Mouse (Mus musculus): ENCODE data around the gene 1110051M20Rik.
"Not testable (repeated sequence)": the region's sequence is repeated elsewhere in the genome, so short reads cannot be mapped to it uniquely, and the experiment has no call there.

The 1110051M20Rik gene

GRCm38 (mm10) chr2:91258054-91258453, 186.4 kb downstream of the 1110051M20Rik start:
- DNase-seq (ENCODE audit: low spot score) = no peak

DNA sequence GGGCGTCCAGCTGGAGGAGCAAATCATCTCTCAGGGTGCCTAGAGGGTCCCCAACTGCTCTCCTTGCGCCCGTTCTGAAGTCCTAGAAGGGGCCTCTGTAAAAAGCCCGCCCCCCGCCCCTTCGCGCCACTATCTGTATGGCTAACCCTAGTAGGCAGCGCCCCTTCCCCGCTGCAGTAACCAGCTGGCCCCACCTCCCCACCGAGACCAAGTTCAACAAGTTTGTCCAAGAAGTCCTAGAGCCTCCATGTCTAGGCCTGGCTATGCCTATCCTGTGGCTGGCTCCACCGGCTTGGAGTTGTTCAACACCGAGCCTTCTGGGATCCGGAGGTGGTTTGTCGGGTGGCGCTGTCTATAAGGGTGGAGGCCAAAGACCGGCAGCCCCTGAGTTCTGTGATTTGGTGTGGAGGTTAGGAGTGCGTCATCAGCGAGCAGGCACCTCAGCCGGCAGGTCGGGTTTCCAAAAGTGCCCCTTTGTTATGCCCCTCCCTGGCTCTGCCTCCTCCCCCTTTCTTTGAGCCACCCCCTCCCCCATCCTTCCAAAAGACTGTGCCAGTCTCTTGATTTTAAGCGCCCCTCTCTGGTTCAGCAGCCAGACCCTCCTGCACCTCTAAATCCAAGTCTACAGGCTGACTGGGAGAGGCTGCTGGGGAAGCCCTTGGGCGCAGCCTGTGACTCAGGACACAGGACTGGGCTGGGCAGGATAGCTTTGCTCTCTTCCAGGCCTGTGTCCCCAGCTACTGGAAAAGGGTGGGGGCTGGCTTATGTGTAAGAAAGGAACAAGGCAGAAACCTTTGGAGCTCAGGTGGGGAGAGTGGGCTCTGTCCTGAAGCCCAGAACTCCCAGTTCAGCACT, 187.2 kb downstream of the 1110051M20Rik start:
- peak; percentile 37 for DNase-seq (ENCODE audit: low spot score)

- peak; percentile 63 for DNase-seq (ENCODE audit: low spot score)
These were observed 188.0 kb downstream of the 1110051M20Rik start for GRCm38 (mm10) chr2:91256256-91257125.

DNA sequence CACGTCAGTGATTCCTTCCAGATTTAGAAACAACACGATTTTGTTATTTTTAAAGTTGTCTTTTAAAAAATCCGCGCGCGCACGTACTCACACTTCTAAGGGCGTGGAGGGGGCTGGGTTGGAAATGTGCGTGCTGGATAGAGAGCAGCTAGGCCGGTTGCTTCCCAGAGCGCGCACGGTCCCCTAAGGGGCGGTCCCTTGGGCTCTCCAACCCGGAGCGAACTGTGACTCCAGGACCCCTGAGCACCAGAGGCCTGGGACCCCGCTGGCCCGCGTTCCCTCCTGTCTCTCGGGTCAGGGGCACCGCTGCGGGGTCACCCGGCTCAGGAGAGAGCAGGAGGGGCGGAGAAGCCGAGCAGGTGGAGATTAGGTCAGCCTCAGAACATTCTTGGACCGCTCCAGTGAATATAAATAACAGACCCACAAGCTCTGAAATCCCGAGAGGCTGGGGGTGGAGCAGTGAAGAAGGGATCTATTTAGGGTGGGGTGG, 188.8 kb downstream of the 1110051M20Rik start, which contains the start of gene Pacsin3:
Pacsin3 (plus strand) TSS at position 294 of the 490 bp plus-strand sequence.
- DNase-seq (ENCODE audit: low spot score) = no peak

DNA sequence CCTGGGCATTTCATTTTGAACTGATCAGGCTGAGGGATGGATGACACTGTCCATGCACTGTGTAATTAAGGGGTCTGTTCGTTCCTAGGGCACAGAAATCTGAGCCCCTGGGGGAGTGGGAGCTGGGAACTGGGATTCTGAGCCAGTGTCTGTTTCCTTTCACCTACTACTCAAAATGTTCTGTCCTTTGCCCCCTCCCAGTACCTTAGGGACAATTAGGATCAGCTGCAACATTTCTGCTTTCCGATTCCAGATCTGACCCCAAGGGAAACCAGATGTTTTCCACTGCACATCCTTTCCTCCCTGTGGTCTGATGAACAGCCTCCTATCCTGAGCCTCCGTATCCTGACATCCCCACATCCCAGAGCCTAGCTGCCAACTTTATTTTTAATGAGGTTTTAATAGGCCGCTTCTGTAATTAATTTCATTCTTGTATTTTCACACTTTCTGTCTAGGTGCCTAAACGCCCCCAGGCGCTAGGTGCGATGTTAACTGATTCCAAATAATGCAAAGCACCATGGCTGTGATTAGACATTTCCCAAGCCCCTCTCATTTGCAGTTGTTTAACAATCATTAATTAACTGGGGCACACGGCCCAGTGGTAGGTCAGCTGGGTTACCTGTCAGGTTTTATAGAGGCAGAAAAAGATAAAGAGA, 189.7 kb downstream of the 1110051M20Rik start:
- DNase-seq (ENCODE audit: low spot score) = no peak

DNA sequence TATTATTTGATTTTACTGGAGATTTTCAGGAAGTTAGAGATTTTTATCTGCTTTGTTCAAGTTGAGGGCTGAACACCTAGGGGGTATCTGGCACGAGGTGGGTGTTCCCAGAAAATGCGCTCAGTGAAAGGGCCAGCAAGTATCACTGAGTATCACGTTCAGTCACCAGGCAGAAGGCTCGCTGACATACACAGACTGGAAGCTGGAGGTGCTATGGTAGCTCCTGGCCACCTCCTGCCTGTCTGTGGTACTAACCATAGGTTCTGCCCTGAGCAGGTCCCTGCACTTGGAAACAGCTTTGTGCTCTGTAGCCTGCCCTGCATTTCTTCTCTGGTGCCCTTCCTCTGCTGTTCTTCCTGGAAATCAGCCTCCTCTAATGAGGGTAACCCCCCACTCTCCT, 192.0 kb downstream of the 1110051M20Rik start:
- no peak for DNase-seq (ENCODE audit: low spot score)

DNA sequence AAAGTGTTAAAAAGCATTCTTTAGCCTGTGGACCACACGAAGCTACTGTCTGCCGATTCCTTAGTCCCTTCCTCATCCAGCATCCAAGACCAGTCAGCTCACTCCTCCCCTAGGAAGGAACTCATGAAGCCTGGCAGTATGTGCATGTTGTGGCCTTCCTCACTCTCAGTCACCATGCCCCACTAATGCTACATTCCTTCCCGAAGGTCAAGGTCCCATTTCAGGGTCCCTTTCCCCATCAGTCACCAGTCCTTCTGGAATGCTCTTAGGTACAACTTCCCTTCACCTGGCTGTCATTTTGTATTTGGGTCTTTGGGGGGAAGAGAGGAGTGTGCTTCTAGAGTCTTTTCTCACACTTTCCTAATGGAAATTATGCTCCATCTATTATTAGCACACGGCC, 192.5 kb downstream of the 1110051M20Rik start:
- no peak for DNase-seq (ENCODE audit: low spot score)

DNA sequence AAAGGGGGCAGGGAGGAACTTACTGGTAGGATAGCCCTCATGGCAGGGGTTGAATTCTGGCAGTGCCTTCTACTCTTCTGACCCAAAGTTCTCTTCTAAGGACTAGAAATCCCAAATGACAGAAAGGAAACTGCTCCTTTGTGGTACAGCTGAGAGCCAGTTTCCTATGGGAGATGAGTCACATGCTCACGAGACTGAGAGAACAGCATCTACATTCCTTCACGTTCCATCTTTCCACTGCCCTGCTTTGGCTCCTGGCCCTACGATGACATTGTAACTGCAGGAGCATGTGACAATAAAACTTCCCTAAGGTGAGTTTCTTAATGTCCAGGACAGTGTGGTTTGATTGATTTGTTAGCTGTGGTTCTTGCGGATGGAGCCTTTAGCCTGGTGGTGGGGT, 196.1 kb downstream of the 1110051M20Rik start:
- DNase-seq (ENCODE audit: low spot score) = no peak

DNA sequence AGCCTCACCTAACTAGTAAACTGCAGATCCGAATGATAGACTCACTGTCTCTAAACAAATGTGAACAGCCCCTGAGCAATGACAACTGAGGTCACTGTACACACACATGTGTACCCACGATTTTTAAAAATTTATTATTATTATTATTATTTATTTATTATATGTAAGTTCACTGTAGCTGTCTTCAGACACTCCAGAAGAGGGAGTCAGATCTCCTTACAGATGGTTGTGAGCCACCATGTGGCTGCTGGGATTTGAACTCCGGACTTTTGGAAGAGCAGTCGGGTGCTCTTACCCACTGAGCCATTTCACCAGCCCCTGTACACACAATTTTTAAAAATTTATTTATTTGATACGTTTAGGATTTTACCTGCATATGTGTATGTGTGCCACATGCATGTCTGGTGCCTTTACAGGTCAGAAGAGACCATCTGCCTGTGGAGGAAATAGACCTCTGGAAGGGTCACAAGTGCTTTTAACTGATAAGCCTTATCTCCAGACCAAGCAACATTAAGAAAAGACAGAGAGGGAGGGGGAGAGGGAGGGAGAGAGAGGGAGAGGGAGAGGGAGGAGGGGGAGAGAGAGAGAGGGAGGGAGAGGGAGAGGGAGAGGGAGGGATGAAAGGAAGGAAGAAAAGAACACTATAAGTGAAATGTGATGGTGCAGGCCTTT, 199.8 kb downstream of the 1110051M20Rik start:
- no peak for DNase-seq (ENCODE audit: low spot score)

GRCm38 (mm10) chr2:91243416-91243815, 201.1 kb downstream of the 1110051M20Rik start:
- no peak for DNase-seq (ENCODE audit: low spot score)

- DNase-seq (ENCODE audit: low spot score) = no peak
These were observed 202.0 kb downstream of the 1110051M20Rik start for GRCm38 (mm10) chr2:91242547-91242946.

GRCm38 (mm10) chr2:91237511-91238080, 206.9 kb downstream of the 1110051M20Rik start:
- not testable (repeated sequence) for DNase-seq (ENCODE audit: low spot score)

GRCm38 (mm10) chr2:91236601-91237510, 207.6 kb downstream of the 1110051M20Rik start, which contains the start of gene Ddb2:
Gene Ddb2 (minus strand): TSS chr2:91236982.
- DNase-seq (ENCODE audit: low spot score) = peak; percentile 91

GRCm38 (mm10) chr2:91229735-91230134, 214.8 kb downstream of the 1110051M20Rik start:
- DNase-seq (ENCODE audit: low spot score) = no peak
